Mouse (Mus musculus) frontal cortex, postnatal 14 days (tissue): ENCODE measurements at regions not wholly inside any gene's neighbourhood (a gene's known extent, or its start where the extent isn't known, plus 50 kb on each side); places are given as distances from the start of the nearest gene placed in this dataset.

Experiments
- DNase-seq, 2 experiments: peaks; one replicate each; pipeline ENCODE4 v3.0.0; 2022; ENCODE audit warnings: low spot score in 2 of 2

DNA sequence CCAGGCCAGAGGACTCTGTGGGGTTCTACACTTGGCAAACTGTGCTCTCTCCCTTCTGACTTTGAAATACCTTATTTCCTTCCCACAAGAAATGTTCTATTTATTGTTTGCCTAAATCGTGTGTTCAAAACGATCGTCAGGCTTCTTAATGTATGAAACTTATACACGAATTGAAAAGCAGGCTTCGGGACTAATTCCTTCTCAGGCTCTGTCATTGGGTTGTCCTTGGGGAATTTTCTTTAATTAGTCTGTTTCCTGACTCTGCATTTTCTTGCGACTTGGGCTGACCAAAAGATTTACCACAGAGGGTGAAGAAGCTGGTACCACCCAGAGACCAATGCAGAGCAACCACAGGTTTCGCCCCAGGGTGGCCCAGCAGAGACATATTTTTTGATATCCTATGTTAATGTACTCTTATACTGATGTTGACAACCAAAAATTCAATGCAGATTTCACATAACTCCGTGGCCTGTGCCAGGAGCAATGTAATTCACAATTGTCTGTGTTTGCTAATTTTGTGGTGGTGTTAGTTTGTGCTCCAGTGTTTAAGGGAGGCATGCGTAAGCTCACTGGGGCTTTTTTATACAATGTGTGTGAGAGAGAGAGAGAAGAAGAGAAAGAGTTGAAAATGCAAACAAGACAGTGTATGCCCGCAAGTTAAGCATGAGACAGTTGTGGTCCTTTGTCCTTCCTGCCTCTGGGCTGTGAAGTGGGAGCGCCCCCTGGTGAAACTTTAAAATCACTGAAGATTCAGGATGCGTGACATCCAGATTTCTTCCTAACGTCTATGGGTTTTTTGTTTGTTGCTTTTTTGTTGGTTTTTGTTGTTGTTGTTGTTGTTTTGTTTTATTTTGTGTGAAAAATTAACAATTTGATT, 452.7 kb downstream of the Sox2 start:
- DNase-seq = peak; percentile 28 to 67

GRCm38 (mm10) chr3:35104884-35105283, 454.7 kb downstream of the Sox2 start:
- DNase-seq = no peak

DNA sequence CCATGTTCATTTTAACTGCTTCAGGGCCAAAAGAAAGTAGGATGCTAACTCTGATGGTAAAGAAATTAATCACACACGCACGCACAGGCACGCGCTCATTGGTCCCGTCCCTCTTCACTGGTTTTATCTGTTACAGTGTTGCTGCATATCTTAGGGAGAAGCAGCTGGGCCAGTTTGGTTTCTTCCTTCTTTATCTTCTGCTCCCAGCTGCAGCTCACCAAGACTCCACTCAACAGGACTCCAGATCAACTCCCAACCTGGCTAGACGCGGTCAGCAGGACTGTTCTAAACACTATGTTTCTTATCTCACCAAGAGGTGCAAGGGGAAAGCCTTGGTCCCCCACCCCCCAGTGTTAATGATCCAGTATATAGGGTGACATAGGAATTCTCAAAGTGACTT, 455.9 kb downstream of the Sox2 start:
- no peak for DNase-seq

GRCm38 (mm10) chr3:35133477-35133876, 483.3 kb downstream of the Sox2 start:
- no peak for DNase-seq

GRCm38 (mm10) chr3:35141500-35142220, 491.5 kb downstream of the Sox2 start:
- no peak for DNase-seq

- no peak for DNase-seq
Observed at GRCm38 (mm10) chr3:35142683-35143082, 492.5 kb downstream of the Sox2 start.

GRCm38 (mm10) chr3:35145569-35145968, 495.4 kb downstream of the Sox2 start:
- DNase-seq = no peak

- DNase-seq = no peak
Observed at GRCm38 (mm10) chr3:35146681-35147080, 496.5 kb downstream of the Sox2 start.

DNA sequence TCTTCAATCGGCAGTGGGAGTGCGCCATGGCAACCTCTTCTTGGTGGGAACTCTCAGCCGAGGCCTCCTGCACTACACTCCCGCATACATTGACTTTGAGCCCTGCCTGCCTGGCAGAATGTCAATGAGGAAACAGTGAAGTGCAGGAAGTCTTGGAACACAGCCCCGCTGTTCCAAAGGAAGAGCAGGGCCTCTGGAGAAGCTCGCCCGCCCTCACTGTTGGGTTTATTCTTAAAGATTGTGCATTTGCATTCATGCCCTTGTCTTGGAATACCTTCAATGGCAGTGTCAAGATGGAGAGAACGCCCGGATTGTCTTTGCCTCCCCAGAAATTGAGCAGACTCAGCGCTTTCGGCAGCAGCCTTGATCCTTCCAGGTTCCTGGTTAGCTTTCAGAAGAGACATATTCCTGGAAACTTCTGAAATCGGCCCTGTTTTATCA, 499.1 kb downstream of the Sox2 start:
- peak; percentile 31 to 49 for DNase-seq

- peak in 1 of 2 experiments; percentile 18 for DNase-seq
Observed at GRCm38 (mm10) chr3:35152191-35152590, 502.0 kb downstream of the Sox2 start.

DNA sequence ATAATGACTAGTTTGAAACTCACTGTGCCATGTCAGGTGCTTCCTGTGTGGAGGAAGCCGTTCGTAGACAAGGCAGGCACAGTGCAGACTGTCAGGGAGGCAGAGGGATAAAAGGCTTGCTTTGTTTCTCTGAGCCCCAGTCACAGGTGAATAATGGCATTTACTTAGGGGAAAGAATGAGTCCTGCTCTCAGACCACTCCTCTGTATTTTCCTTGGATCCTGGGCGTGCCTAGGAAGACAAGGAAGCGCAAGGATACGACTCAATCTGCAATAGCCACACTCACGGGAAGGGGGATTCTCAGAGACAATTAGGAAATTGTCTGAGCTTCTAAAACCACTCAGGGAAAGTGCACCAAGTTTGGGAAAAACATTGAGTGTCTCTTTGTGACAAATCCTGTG, 504.1 kb downstream of the Sox2 start:
- no peak for DNase-seq

DNA sequence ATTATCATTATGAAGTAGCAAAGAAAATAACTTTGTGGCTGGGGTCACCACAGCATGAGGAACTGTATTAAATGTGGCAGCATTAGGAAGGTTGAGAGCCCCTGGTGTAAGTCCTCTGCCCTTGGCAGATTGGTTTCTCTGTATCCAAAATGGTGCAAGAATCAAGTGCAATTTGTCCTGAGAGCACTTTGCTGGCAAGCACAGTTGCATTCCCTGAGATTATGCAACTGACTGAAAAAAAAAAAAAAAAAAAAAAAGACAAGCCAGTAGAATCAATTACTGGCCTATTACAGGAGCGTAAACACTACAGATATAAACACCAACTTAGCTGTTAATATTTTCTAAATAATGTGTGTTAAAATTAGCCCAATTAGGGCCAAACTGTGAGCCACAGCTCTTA, 518.5 kb downstream of the Sox2 start:
- no peak for DNase-seq

DNA sequence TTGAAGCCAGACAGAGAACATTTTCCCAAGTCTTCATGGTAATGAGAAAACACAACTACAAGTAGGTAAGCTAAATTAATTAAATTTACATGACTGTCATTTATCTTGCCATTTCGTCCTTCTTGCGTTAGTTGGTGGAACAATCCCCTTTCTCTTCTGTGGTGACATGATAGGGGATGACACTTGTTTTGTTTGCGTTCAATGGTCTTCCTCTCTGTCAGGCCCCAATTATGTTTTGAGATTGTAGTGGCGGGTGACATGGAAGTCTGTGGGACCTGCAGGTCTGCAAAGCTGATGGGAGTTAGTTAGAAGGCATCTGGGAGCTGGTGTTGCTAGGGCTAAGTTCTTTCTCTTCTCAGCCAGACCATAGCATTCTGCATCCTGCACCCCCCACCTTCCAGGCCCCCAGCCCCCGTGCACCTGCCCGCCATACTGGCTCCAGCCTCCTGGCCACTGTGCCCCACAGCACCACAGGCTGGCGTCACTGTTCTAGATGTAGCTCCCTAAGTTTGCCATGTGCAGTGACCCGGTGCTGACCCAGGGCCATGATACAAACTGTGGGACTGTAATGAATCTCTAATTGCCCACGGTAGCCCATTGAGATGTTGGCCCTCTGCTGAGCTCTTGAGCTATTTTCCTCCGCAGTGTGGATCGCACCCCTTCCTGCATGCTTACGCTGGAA, 528.7 kb downstream of the Sox2 start:
- DNase-seq = no peak

DNA sequence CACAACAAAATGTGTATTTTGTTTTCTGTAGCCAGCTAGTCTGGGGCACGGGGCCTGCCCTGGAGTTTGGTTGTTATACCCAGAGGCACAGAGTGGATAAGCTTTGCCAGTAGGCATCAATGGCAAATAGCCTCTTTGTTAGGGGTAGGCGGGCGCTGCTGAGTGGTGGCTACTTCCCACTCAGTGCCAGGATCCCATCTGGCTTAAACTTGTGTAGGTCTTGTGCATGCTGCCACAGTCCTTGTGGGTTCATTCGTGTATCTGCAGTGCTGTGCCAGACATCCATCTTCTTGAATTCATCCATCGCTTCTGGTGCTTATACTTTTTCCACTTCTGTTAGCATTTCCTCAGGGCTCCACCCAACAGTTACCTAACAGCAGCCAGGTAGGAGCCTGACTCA, 545.4 kb upstream of the Atp11b start:
- no peak for DNase-seq

- no peak for DNase-seq
Observed at GRCm38 (mm10) chr3:35219394-35219793, 534.5 kb upstream of the Atp11b start.

GRCm38 (mm10) chr3:35221183-35221582, 532.7 kb upstream of the Atp11b start:
- no peak for DNase-seq

GRCm38 (mm10) chr3:35222251-35222650, 531.7 kb upstream of the Atp11b start:
- no peak for DNase-seq

DNA sequence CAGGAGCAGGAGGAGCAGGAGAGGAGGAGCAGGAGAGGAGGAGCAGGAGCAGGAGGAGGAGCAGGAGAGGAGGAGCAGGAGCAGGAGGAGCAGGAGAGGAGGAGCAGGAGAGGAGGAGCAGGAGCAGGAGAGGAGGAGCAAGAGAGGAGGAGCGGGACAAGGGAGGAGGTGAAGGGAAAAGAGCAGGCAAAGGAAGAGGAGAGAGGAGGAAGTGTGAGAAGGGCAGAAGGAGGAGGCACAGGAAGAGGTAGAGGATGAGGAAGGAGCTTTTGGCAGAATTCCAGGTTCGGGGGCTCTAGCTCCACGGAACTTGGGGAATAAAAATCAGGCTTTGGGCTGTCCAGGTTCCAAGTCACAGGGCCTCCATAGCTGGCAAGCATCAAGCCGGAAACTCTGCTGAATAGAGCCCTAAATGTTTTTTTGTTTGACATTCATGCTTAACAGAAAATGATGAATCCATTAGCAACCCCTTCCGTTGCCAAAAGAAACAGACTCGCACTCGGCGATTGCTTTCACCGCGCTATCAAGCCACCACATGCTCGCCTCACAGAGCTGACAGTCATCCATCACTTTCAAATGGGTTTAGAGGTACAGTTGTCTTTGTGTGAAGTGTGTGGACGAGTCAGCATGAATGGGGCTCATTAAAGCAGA, 528.7 kb upstream of the Atp11b start:
- DNase-seq = peak; percentile 19 to 20

DNA sequence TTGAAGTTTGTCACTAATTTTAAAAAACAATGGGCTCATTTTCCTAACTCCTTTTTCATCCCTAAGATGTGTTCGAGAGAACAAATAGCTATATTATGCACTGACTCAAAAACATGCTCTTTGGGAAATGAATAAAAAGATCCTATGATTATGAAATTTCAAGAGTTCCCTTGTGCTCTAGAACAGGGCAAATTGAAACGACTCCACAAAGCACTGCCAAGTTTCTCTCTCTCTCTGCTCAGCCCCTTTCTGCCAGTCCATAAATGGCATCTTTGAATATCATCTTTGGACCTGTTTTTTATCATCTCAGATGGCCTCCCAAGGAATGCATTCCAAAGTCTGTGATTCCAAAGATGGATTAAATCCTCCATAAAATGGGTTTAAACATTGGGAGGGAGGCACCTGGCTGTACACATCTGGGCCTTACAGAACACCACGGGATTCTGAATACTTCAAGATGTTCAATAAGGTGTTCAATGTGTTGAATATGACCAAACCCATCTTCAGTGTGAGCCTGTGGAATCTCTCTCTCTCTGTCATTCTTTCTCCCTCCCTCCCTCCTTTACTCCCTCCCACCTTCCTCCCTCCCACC, 528.0 kb upstream of the Atp11b start:
- no peak for DNase-seq

GRCm38 (mm10) chr3:35231158-35231928, 522.6 kb upstream of the Atp11b start:
- DNase-seq = no peak

- DNase-seq = no peak
Observed at GRCm38 (mm10) chr3:35232487-35232886, 521.4 kb upstream of the Atp11b start.
